Mouse (Mus musculus) midbrain, embryonic 14.5 days (tissue): ENCODE data around the gene Gm4491. TPM values are rescaled to one million over a fixed set of nuclear protein-coding genes. Genes with fewer than 3 reads are reported as not detected.
"Not testable (repeated sequence)": the region's sequence is repeated elsewhere in the genome, so short reads cannot be mapped to it uniquely, and the experiment has no call there.

Experiments used
- ATAC-seq: fragments of 200-750 bp; cut with Nextera tagmentation; 2 replicates; pipeline ENCODE4 v1.8.0; 2017; ENCODE audit warnings: moderate number of reproducible peaks, moderate library complexity; ENCODE audit not compliant: low FRiP score, low TSS enrichment
- DNase-seq: peaks from one replicate; pipeline ENCODE4 v3.0.0-alpha.2; 2015
- H3K27ac ChIP-seq: fragments of 300-500 bp; sonication (generic); replicated peaks from 2 replicates; pipeline ENCODE4 v1.5.1; 2014; ENCODE audit warnings: mild to moderate bottlenecking, low read depth, low read length, moderate library complexity
- H3K27me3 ChIP-seq: fragments of 300-500 bp; sonication (generic); 2 replicates; pipeline ENCODE4 v1.6.1; 2014; ENCODE audit warnings: low read length, control low read depth, mixed read lengths; ENCODE audit not compliant: control insufficient read depth, insufficient read depth
- H3K36me3 ChIP-seq: fragments of 300-500 bp; sonication (generic); 2 replicates; pipeline ENCODE4 v1.6.1; 2014; ENCODE audit warnings: low read length, control low read depth; ENCODE audit not compliant: control insufficient read depth, insufficient read depth
- H3K4me1 ChIP-seq: fragments of 300-500 bp; sonication (generic); 2 replicates; pipeline ENCODE4 v1.6.1; 2014; ENCODE audit warnings: mild to moderate bottlenecking, antibody characterized with exemption, low read length, control low read depth; ENCODE audit not compliant: control insufficient read depth, insufficient read depth
- H3K4me2 ChIP-seq: fragments of 300-500 bp; sonication (generic); 2 replicates; pipeline ENCODE4 v1.6.1; 2014; ENCODE audit warnings: mild to moderate bottlenecking, low read length, moderate library complexity
- H3K4me3 ChIP-seq: fragments of 300-500 bp; sonication (generic); replicated peaks from 2 replicates; pipeline ENCODE4 v1.5.1; 2014; ENCODE audit warnings: low read depth, low read length
- H3K9ac ChIP-seq: fragments of 300-500 bp; sonication (generic); replicated peaks from 2 replicates; pipeline ENCODE4 v1.6.1; 2014; ENCODE audit warnings: mild to moderate bottlenecking, low read length, moderate library complexity
- H3K9me3 ChIP-seq: fragments of 300-500 bp; sonication (generic); 2 replicates; pipeline ENCODE4 v1.6.1; 2016; ENCODE audit warnings: low read length, control low read depth, mixed read lengths; ENCODE audit not compliant: control insufficient read depth
- WGBS: fragments of 180-500 bp; shearing (Covaris S2); extraction: QIAGEN DNeasy Blood & Tissue Kit; methylation state at CpG from one replicate; pipeline ENCODE4 v1.1.7; 2014; 5-methylcytosine and 5-hydroxymethylcytosine counted together
- polyA plus RNA-seq: library from polyadenylated mRNA; unstranded; fragments of >200 nt; fragmentation: Nextera tagmentation; extraction: Ambion mirVana; gene quantifications from 2 replicates; pipeline ENCODE4 v1.2.1, GENCODE M21; 2014

Gm4491 gene
- polyA plus RNA-seq, 1 experiment from 2014 or later, result 0.22 TPM

DNA sequence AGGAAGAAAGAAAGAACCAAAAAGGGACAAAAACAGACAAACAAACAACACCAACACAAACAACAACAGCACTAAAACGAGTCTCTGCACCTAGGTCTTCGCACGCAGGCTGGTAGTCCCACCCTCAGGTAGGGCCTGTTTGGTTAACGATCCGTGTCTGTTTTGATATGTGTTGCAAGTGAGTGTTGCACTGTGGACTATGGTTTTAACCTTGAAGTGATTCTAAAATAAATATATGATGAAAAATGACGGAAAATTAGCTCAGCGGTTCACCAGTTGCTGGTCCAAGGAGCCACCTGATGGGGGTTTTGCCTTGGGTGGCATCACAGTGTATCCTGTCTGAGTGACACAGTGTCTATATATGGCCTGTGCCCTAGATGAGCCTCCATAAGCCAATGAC lies 14.1 kb downstream of the Gm4491 start:
- no peak overlapping the region for H3K4me2 ChIP-seq
- H3K27ac ChIP-seq, result no peak overlapping the region
- H3K4me3 ChIP-seq, result no peak overlapping the region
- WGBS, result 92% methylated on average over 7 of the region's 7 CpGs
- no peak for ATAC-seq
- peaks cover 41% of the 10 kb centered on the region for H3K27me3 ChIP-seq
- no peaks in the 10 kb centered on the region for H3K9me3 ChIP-seq
- no peak overlapping the region for H3K9ac ChIP-seq
- DNase-seq, result no peak
- 0 out of 2 replicates have a peak, but pooled peaks cover 3% of the 10 kb centered on the region for H3K4me1 ChIP-seq
- H3K36me3 ChIP-seq, result no peaks in the 10 kb centered on the region

GRCm38 (mm10) chr14:57095855-57096254 lies 19.8 kb downstream of the Gm4491 start:
- H3K27ac ChIP-seq, result no peak overlapping the region
- no peaks in the 10 kb centered on the region for H3K4me1 ChIP-seq
- no peak overlapping the region for H3K4me3 ChIP-seq
- no peak overlapping the region for H3K4me2 ChIP-seq
- no peaks in the 10 kb centered on the region for H3K27me3 ChIP-seq
- H3K9ac ChIP-seq, result no peak overlapping the region
- WGBS, result 81% methylated on average over 4 of the region's 4 CpGs
- no peaks in the 10 kb centered on the region for H3K9me3 ChIP-seq
- ATAC-seq, result no peak
- no peak for DNase-seq
- no peaks in the 10 kb centered on the region for H3K36me3 ChIP-seq

- Histone ChIP-seq H3K4me2 (no peak overlapping the region), H3K9ac (no peak overlapping the region), H3K4me1 (no peaks in the 10 kb centered on the region), H3K36me3 (no peaks in the 10 kb centered on the region), H3K27ac (no peak overlapping the region), H3K4me3 (no peak overlapping the region), H3K9me3 (no peaks in the 10 kb centered on the region), H3K27me3 (no peaks in the 10 kb centered on the region)
- ATAC-seq (no peak), DNase-seq (peak; percentile 52)
- WGBS, result 9% methylated on average over 8 of the region's 8 CpGs
Observed at GRCm38 (mm10) chr14:57093029-57093428, 22.7 kb downstream of the Gm4491 start.

GRCm38 (mm10) chr14:57090001-57090400 lies 25.7 kb downstream of the Gm4491 start:
- H3K36me3 ChIP-seq, result no peaks in the 10 kb centered on the region
- no peak overlapping the region for H3K4me3 ChIP-seq
- H3K27me3 ChIP-seq, result no peaks in the 10 kb centered on the region
- no peak overlapping the region for H3K9ac ChIP-seq
- 68% methylated on average over 2 of the region's 2 CpGs for WGBS
- ATAC-seq (no peak), DNase-seq (no peak)
- no peaks in the 10 kb centered on the region for H3K9me3 ChIP-seq
- H3K27ac ChIP-seq, result no peak overlapping the region
- H3K4me2 ChIP-seq, result no peak overlapping the region
- no peaks in the 10 kb centered on the region for H3K4me1 ChIP-seq

GRCm38 (mm10) chr14:57089107-57089506 lies 26.6 kb downstream of the Gm4491 start:
- no peak overlapping the region for H3K9ac ChIP-seq
- H3K4me1 ChIP-seq, result no peaks in the 10 kb centered on the region
- no peak for ATAC-seq
- no peak for DNase-seq
- H3K36me3 ChIP-seq, result no peaks in the 10 kb centered on the region
- 91% methylated on average over 7 of the region's 7 CpGs for WGBS
- no peaks in the 10 kb centered on the region for H3K27me3 ChIP-seq
- H3K4me3 ChIP-seq, result no peak overlapping the region
- no peak overlapping the region for H3K27ac ChIP-seq
- no peak overlapping the region for H3K4me2 ChIP-seq
- H3K9me3 ChIP-seq, result no peaks in the 10 kb centered on the region

- Histone ChIP-seq H3K36me3 (no peaks in the 10 kb centered on the region), H3K4me1 (no peaks in the 10 kb centered on the region), H3K27me3 (no peaks in the 10 kb centered on the region), H3K4me3 (no peak overlapping the region), H3K27ac (no peak overlapping the region), H3K9ac (no peak overlapping the region), H3K9me3 (no peaks in the 10 kb centered on the region), H3K4me2 (no peak overlapping the region)
- ATAC-seq, result no peak
- no peak for DNase-seq
- 81% methylated on average over 11 of the region's 11 CpGs for WGBS
Observed at GRCm38 (mm10) chr14:57084180-57084668, 31.5 kb downstream of the Gm4491 start.

DNA sequence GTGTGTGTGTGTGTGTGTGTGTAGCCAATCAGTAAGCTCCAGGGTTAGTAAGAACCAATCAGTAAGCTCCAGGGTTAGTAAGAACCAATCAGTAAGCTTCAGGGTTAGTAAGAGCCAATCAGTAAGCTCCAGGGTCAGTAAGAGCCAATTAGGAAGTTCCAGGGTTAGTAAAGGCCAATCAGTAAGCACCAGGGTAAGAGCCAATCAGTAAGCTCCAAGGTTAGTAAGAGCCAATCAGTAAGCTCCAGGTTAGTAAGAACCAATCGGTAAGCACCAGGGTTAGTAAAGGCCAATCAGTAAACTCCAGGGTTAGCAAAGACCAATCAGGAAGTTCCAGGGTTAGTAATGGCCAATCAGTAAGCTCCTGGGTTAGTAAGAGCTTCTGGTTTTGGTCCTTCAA lies 32.8 kb downstream of the Gm4491 start:
- no peaks in the 10 kb centered on the region for H3K9me3 ChIP-seq
- whole genome bisulfite sequencing, result 100% methylated on average over 1 of the region's 1 CpGs

DNA sequence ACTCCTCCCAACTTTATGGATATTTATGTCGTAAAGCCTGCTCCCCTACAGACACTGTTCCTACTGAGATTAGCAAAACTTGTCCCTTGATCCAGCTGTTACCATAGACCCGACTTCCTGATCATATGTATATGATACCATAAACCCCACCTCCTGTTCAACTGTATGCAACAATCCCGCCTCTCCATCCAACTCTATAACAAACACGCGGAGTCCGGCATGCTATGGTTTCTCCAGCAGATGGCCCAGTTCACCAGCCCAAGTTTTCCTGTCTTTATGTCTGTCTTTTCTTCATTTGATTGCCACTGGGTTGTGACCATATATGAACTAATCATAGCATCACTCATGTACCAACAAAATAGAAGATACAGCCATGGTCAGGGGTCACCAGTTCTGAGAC lies 40.1 kb downstream of the Gm4491 start:
- no peak for DNase-seq
- H3K27me3 ChIP-seq, result no peaks in the 10 kb centered on the region
- H3K36me3 ChIP-seq, result no peaks in the 10 kb centered on the region
- 82% methylated on average over 6 of the region's 6 CpGs for WGBS
- H3K27ac ChIP-seq, result no peak overlapping the region
- no peaks in the 10 kb centered on the region for H3K4me1 ChIP-seq
- H3K4me3 ChIP-seq, result no peak overlapping the region
- no peak overlapping the region for H3K4me2 ChIP-seq
- no peak overlapping the region for H3K9ac ChIP-seq
- ATAC-seq, result no peak
- no peaks in the 10 kb centered on the region for H3K9me3 ChIP-seq

More for the DNA sequence above, 32.8 kb downstream of the Gm4491 start:
- no peak overlapping the region for H3K27ac ChIP-seq
- H3K4me1 ChIP-seq, result no peaks in the 10 kb centered on the region
- H3K4me3 ChIP-seq, result no peak overlapping the region
- no peaks in the 10 kb centered on the region for H3K36me3 ChIP-seq
- H3K9ac ChIP-seq, result no peak overlapping the region
- no peak overlapping the region for H3K4me2 ChIP-seq
- ATAC-seq, result no peak
- H3K27me3 ChIP-seq, result no peaks in the 10 kb centered on the region
- DNase-seq, result no peak

- DNase-seq, result peak; percentile 32
- not testable (repeated sequence) for ATAC-seq
- 3% methylated on average over 2 of the region's 2 CpGs for WGBS
Observed at GRCm38 (mm10) chr14:57069906-57070305, 45.8 kb downstream of the Gm4491 start.

More at GRCm38 (mm10) chr14:57069906-57070305, 45.8 kb downstream of the Gm4491 start:
- H3K36me3 ChIP-seq, H3K4me3 ChIP-seq, H3K27me3 ChIP-seq, H3K4me2 ChIP-seq, H3K4me1 ChIP-seq, H3K9ac ChIP-seq, H3K9me3 ChIP-seq, H3K27ac ChIP-seq: not testable (repeated sequence)
